Mouse (Mus musculus) stomach, embryonic 16.5 days (tissue): Measurements from ENCODE around the gene Rbm44. TPM values are rescaled to one million over a fixed set of nuclear protein-coding genes. Genes with fewer than 3 reads are reported as not detected.

ENCODE experiments used
- ATAC-seq: fragments of 200-750 bp; cut with Nextera tagmentation; 2 replicates; pipeline ENCODE4 v1.8.0; 2017; ENCODE audit warnings: moderate number of reproducible peaks, moderate TSS enrichment; ENCODE audit not compliant: insufficient read depth, low FRiP score
- H3K27ac ChIP-seq: fragments of 300-500 bp; sonication (generic); 2 replicates; pipeline ENCODE4 v1.5.1; 2014; ENCODE audit warnings: low read length
- H3K27me3 ChIP-seq: fragments of 300-500 bp; sonication (generic); 2 replicates; pipeline ENCODE4 v1.6.1; 2014; ENCODE audit warnings: low read length, control low read depth, mixed read lengths; ENCODE audit not compliant: control insufficient read depth, insufficient read depth
- H3K36me3 ChIP-seq: fragments of 300-500 bp; sonication (generic); 2 replicates; pipeline ENCODE4 v1.6.1; 2014; ENCODE audit warnings: low read length; ENCODE audit not compliant: control insufficient read depth, insufficient read depth
- H3K4me1 ChIP-seq: fragments of 300-500 bp; sonication (generic); 2 replicates; pipeline ENCODE4 v1.6.1; 2014; ENCODE audit warnings: low read length, control low read depth, mixed read lengths; ENCODE audit not compliant: control insufficient read depth, insufficient read depth
- H3K4me2 ChIP-seq: fragments of 300-500 bp; sonication (generic); 2 replicates; pipeline ENCODE4 v1.6.1; 2014; ENCODE audit warnings: low read depth, low read length, mixed read lengths
- H3K4me3 ChIP-seq: fragments of 300-500 bp; sonication (generic); replicated peaks from 2 replicates; pipeline ENCODE4 v1.5.1; 2014; ENCODE audit warnings: mild to moderate bottlenecking, low read length
- H3K9ac ChIP-seq: fragments of 300-500 bp; sonication (generic); 2 replicates; pipeline ENCODE4 v1.6.1; 2014; ENCODE audit warnings: low read length
- H3K9me3 ChIP-seq: fragments of 300-500 bp; sonication (generic); replicated peaks from 2 replicates; pipeline ENCODE4 v1.6.1; 2016; ENCODE audit warnings: low read length, control low read depth; ENCODE audit not compliant: control insufficient read depth
- WGBS: fragments of 180-500 bp; shearing (Covaris S2); extraction: QIAGEN DNeasy Blood & Tissue Kit; methylation state at CpG from one replicate; pipeline ENCODE4 v1.1.7; 2014; 5-methylcytosine and 5-hydroxymethylcytosine counted together
- polyA plus RNA-seq: library from polyadenylated mRNA; unstranded; fragments of >200 nt; fragmentation: Nextera tagmentation; extraction: Ambion mirVana; gene quantifications from 2 replicates; pipeline ENCODE4 v1.2.1, GENCODE M21; 2015

Rbm44 gene
- polyA plus RNA-seq, 1 experiment from 2014 or later: 0.35 TPM

GRCm38 (mm10) chr1:91109302-91109701, 35.6 kb upstream of the Rbm44 start:
- peaks cover 3% of the 10 kb centered on the region for H3K36me3 ChIP-seq
- ATAC-seq: peak; percentile 47; the same call in 1 of the 2 replicates
- H3K9ac ChIP-seq: no peak overlapping the region

GRCm38 (mm10) chr1:91112171-91112570, 32.7 kb upstream of the Rbm44 start:
- ATAC-seq: no peak
- H3K9me3 ChIP-seq: no peaks in the 10 kb centered on the region
- WGBS: 92% methylated on average over 14 of the region's 14 CpGs
- H3K27ac ChIP-seq: no peak overlapping the region
- H3K36me3 ChIP-seq: peaks cover 3% of the 10 kb centered on the region
- H3K4me3 ChIP-seq: no peak overlapping the region
- H3K27me3 ChIP-seq: no peaks in the 10 kb centered on the region
- H3K4me1 ChIP-seq: no peaks in the 10 kb centered on the region
- H3K9ac ChIP-seq: no peak overlapping the region
- no peak overlapping the region for H3K4me2 ChIP-seq

More at GRCm38 (mm10) chr1:91109302-91109701, 35.6 kb upstream of the Rbm44 start:
- Histone ChIP-seq H3K4me3 (no peak overlapping the region), H3K4me1 (no peaks in the 10 kb centered on the region), H3K4me2 (no peak overlapping the region), H3K9me3 (no peaks in the 10 kb centered on the region), H3K27me3 (no peaks in the 10 kb centered on the region), H3K27ac (no peak overlapping the region)
- WGBS: 24% methylated on average over 4 of the region's 4 CpGs

GRCm38 (mm10) chr1:91112606-91113005, 32.3 kb upstream of the Rbm44 start:
- WGBS: 88% methylated on average over 4 of the region's 4 CpGs
- Histone ChIP-seq H3K36me3 (peaks cover 3% of the 10 kb centered on the region), H3K9ac (no peak overlapping the region), H3K27me3 (no peaks in the 10 kb centered on the region), H3K4me1 (no peaks in the 10 kb centered on the region), H3K4me3 (no peak overlapping the region), H3K4me2 (no peak overlapping the region), H3K27ac (no peak overlapping the region), H3K9me3 (no peaks in the 10 kb centered on the region)
- no peak for ATAC-seq

GRCm38 (mm10) chr1:91122121-91122520, 22.8 kb upstream of the Rbm44 start:
- no peak overlapping the region for H3K9ac ChIP-seq
- H3K9me3 ChIP-seq: no peaks in the 10 kb centered on the region
- H3K4me3 ChIP-seq: no peak overlapping the region
- no peaks in the 10 kb centered on the region for H3K4me1 ChIP-seq
- no peak for ATAC-seq
- peaks cover 21% of the 10 kb centered on the region for H3K36me3 ChIP-seq
- 79% methylated on average over 11 of the region's 11 CpGs for WGBS
- H3K27me3 ChIP-seq: no peaks in the 10 kb centered on the region
- H3K27ac ChIP-seq: no peak overlapping the region
- H3K4me2 ChIP-seq: no peak overlapping the region

- H3K9ac ChIP-seq: no peak overlapping the region
- no peaks in the 10 kb centered on the region for H3K4me1 ChIP-seq
- H3K27ac ChIP-seq: no peak overlapping the region
- H3K4me2 ChIP-seq: no peak overlapping the region
- no peaks in the 10 kb centered on the region for H3K27me3 ChIP-seq
- H3K4me3 ChIP-seq: no peak overlapping the region
- 92% methylated on average over 5 of the region's 5 CpGs for WGBS
- H3K36me3 ChIP-seq: peaks cover 25% of the 10 kb centered on the region
- no peak for ATAC-seq
- no peaks in the 10 kb centered on the region for H3K9me3 ChIP-seq
Measured at GRCm38 (mm10) chr1:91123004-91123403, 21.9 kb upstream of the Rbm44 start.

GRCm38 (mm10) chr1:91123466-91123865, 21.4 kb upstream of the Rbm44 start:
- no peak overlapping the region for H3K4me2 ChIP-seq
- ATAC-seq: no peak
- no peak overlapping the region for H3K27ac ChIP-seq
- H3K9ac ChIP-seq: no peak overlapping the region
- H3K36me3 ChIP-seq: peaks cover 30% of the 10 kb centered on the region
- no peaks in the 10 kb centered on the region; the same call in 1 of the 2 replicates for H3K9me3 ChIP-seq
- H3K27me3 ChIP-seq: no peaks in the 10 kb centered on the region
- H3K4me1 ChIP-seq: no peaks in the 10 kb centered on the region
- WGBS: 86% methylated on average over 3 of the region's 3 CpGs
- no peak overlapping the region for H3K4me3 ChIP-seq

GRCm38 (mm10) chr1:91128849-91129248, 16.0 kb upstream of the Rbm44 start:
- ATAC-seq: no peak

GRCm38 (mm10) chr1:91137036-91137435, 7.9 kb upstream of the Rbm44 start:
- WGBS: 85% methylated on average over 2 of the region's 2 CpGs
- Histone ChIP-seq H3K4me3 (no peak overlapping the region), H3K9me3 (no peaks in the 10 kb centered on the region), H3K27me3 (no peaks in the 10 kb centered on the region), H3K4me1 (no peaks in the 10 kb centered on the region), H3K36me3 (no peaks in the 10 kb centered on the region), H3K27ac (no peak overlapping the region), H3K4me2 (no peak overlapping the region), H3K9ac (no peak overlapping the region)
- no peak for ATAC-seq

More at GRCm38 (mm10) chr1:91128849-91129248, 16.0 kb upstream of the Rbm44 start:
- Histone ChIP-seq H3K36me3 (peaks cover 28% of the 10 kb centered on the region), H3K4me2 (no peak overlapping the region), H3K27me3 (no peaks in the 10 kb centered on the region), H3K9me3 (no peaks in the 10 kb centered on the region; the same call in 1 of the 2 replicates), H3K4me1 (no peaks in the 10 kb centered on the region), H3K9ac (no peak overlapping the region), H3K27ac (no peak overlapping the region), H3K4me3 (no peak overlapping the region)
- WGBS: 90% methylated on average over 4 of the region's 4 CpGs

- no peaks in the 10 kb centered on the region for H3K27me3 ChIP-seq
- WGBS: 82% methylated on average over 2 of the region's 2 CpGs
- ATAC-seq: no peak
Measured at GRCm38 (mm10) chr1:91151509-91151908, 6.6 kb downstream of the Rbm44 start.

GRCm38 (mm10) chr1:91166798-91167197, 21.9 kb downstream of the Rbm44 start:
- Histone ChIP-seq H3K9me3 (no peaks in the 10 kb centered on the region), H3K9ac (no peak overlapping the region), H3K36me3 (no peaks in the 10 kb centered on the region), H3K27me3 (no peaks in the 10 kb centered on the region), H3K4me2 (no peak overlapping the region), H3K4me1 (no peaks in the 10 kb centered on the region), H3K27ac (no peak overlapping the region), H3K4me3 (no peak overlapping the region)
- ATAC-seq: no peak
- WGBS: 77% methylated on average over 6 of the region's 6 CpGs

More at GRCm38 (mm10) chr1:91151509-91151908, 6.6 kb downstream of the Rbm44 start:
- no peaks in the 10 kb centered on the region for H3K4me1 ChIP-seq
- H3K9me3 ChIP-seq: no peaks in the 10 kb centered on the region
- no peak overlapping the region for H3K9ac ChIP-seq
- no peak overlapping the region for H3K27ac ChIP-seq
- H3K4me2 ChIP-seq: no peak overlapping the region
- no peaks in the 10 kb centered on the region for H3K36me3 ChIP-seq
- no peak overlapping the region for H3K4me3 ChIP-seq
